Mouse (Mus musculus): Measurements from ENCODE around the gene Dnaja2. TPM values are rescaled to one million over a fixed set of nuclear protein-coding genes. Genes with fewer than 3 reads are reported as not detected.

Dnaja2 gene
- polyA plus RNA-seq (2012; rRNA removed) = 102 and 108 TPM in 2 replicates

DNA sequence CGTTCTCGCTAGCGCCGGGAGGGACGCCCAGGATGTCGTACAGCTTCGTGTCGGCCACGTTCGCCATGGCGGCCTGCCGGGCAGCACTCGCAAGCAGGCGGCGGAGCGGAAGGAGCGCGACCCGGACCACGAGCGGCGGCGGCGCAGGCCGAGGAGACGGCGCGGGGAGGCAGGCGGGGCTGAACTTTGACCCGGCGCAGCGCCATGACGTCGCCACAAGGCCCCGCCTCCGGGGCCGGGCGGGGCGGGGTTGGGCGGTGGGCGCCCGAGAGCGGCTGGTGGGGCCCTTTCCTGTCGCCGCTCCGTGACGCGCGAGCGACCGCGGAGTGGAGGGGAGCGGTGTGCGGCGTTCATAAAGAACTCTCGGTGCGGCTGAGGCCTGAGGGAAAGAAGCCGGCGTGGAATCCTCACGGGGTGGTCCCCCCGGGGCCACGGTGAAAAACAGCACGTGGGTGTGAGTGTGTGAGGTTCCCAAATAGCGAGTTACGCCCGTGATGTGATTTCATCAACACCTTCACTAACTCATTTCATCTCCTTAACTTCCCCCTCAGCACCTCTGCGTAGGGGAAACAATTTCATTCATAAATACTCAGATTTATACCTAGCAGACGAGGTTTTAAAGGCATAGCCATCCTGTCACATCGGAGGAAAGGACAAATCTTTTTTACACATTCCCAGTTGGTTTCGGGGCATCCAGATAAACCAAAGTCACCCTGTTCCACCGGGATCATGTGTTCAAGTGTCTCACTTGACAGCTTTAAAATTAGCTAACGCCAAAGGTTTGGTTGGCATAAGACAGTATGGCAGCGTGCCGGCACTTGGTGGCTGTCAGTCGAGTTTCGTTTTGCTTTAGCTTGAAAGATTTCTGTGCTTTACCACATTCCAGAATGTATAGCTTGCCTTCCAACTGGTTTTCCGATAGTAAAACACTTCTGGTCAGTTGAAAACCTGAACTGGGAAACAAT, at the start of gene Dnaja2:
Dnaja2 (minus strand) TSS at position 164 of the 965 bp plus-strand sequence.
- Histone ChIP-seq H3K4me1 (ENCODE audit: control insufficient read depth, insufficient read depth, low read length) (no peaks in the 10 kb centered on the region), H3K27me3 (ENCODE audit: control insufficient read depth, insufficient read depth, low read length) (no peaks in the 10 kb centered on the region)

GRCm38 (mm10) chr8:85604201-85604600, 49.1 kb upstream of the Dnaja2 start:
- no peaks in the 10 kb centered on the region for H3K4me1 ChIP-seq (ENCODE audit: control insufficient read depth, insufficient read depth, low read length)

More for the DNA sequence above, at the start of gene Dnaja2:
- DNase-seq = peak; percentile 87 to 92
- Histone ChIP-seq H3K27ac (ENCODE audit: insufficient read depth, low read length) (peak within 1 kb of the TSS; percentile 89), H3K4me3 (replicated peaks; ENCODE audit: insufficient read depth, low read depth, low read length) (peak within 1 kb of the TSS; percentile 88)
- TF ChIP-seq POLR2A (IDR thresholded peaks at IDR 0.05; ENCODE audit: borderline replicate concordance, insufficient read depth, low read length) (peak; percentile 88), CTCF (IDR thresholded peaks at IDR 0.05; ENCODE audit: borderline replicate concordance, insufficient read depth, low read depth, low read length) (no peak)
- under 1% methylated on average over 77 of the region's 77 CpGs for WGBS

GRCm38 (mm10) chr8:85603203-85603895, 48.2 kb upstream of the Dnaja2 start:
- H3K27me3 ChIP-seq (ENCODE audit: control insufficient read depth, insufficient read depth, low read length) = no peaks in the 10 kb centered on the region
- TF ChIP-seq CTCF (IDR thresholded peaks at IDR 0.05; ENCODE audit: borderline replicate concordance, insufficient read depth, low read depth, low read length) = peak; percentile 72
- TF ChIP-seq POLR2A (IDR thresholded peaks at IDR 0.05; ENCODE audit: borderline replicate concordance, insufficient read depth, low read length) = no peak
- 40% methylated on average over 8 of the region's 8 CpGs for WGBS
- H3K27ac ChIP-seq (ENCODE audit: insufficient read depth, low read length) = no peak overlapping the region
- H3K4me1 ChIP-seq (ENCODE audit: control insufficient read depth, insufficient read depth, low read length) = no peaks in the 10 kb centered on the region
- H3K4me3 ChIP-seq (replicated peaks; ENCODE audit: insufficient read depth, low read depth, low read length) = no peak overlapping the region
- DNase-seq = peak; percentile 52 to 72

More at GRCm38 (mm10) chr8:85604201-85604600, 49.1 kb upstream of the Dnaja2 start:
- TF ChIP-seq CTCF (IDR thresholded peaks at IDR 0.05; ENCODE audit: borderline replicate concordance, insufficient read depth, low read depth, low read length) (no peak), POLR2A (IDR thresholded peaks at IDR 0.05; ENCODE audit: borderline replicate concordance, insufficient read depth, low read length) (no peak)
- Histone ChIP-seq H3K27ac (ENCODE audit: insufficient read depth, low read length) (no peak overlapping the region), H3K27me3 (ENCODE audit: control insufficient read depth, insufficient read depth, low read length) (no peaks in the 10 kb centered on the region), H3K4me3 (replicated peaks; ENCODE audit: insufficient read depth, low read depth, low read length) (no peak overlapping the region)
- no peak for DNase-seq
- 91% methylated on average over 4 of the region's 4 CpGs for WGBS

GRCm38 (mm10) chr8:85602737-85603136, 47.6 kb upstream of the Dnaja2 start:
- 91% methylated on average over 4 of the region's 4 CpGs for WGBS
- TF ChIP-seq POLR2A (IDR thresholded peaks at IDR 0.05; ENCODE audit: borderline replicate concordance, insufficient read depth, low read length) = no peak

GRCm38 (mm10) chr8:85601741-85602140, 46.6 kb upstream of the Dnaja2 start:
- DNase-seq = no peak
- WGBS = 81% methylated on average over 8 of the region's 8 CpGs

More at GRCm38 (mm10) chr8:85602737-85603136, 47.6 kb upstream of the Dnaja2 start:
- DNase-seq = no peak
- Histone ChIP-seq H3K27ac (ENCODE audit: insufficient read depth, low read length) (no peak overlapping the region), H3K4me3 (replicated peaks; ENCODE audit: insufficient read depth, low read depth, low read length) (no peak overlapping the region), H3K27me3 (ENCODE audit: control insufficient read depth, insufficient read depth, low read length) (no peaks in the 10 kb centered on the region), H3K4me1 (ENCODE audit: control insufficient read depth, insufficient read depth, low read length) (no peaks in the 10 kb centered on the region; the same call in none of the 2 replicates)

GRCm38 (mm10) chr8:85597413-85598191, 42.5 kb upstream of the Dnaja2 start:
- DNase-seq = peak in 1 of 2 experiments; percentile 29
- 39% methylated on average over 8 of the region's 8 CpGs for WGBS
- Histone ChIP-seq H3K27me3 (ENCODE audit: control insufficient read depth, insufficient read depth, low read length) (no peaks in the 10 kb centered on the region), H3K4me1 (ENCODE audit: control insufficient read depth, insufficient read depth, low read length) (peaks cover 6% of the 10 kb centered on the region), H3K4me3 (replicated peaks; ENCODE audit: insufficient read depth, low read depth, low read length) (no peak overlapping the region), H3K27ac (ENCODE audit: insufficient read depth, low read length) (no peak overlapping the region)
- no peak for TF ChIP-seq CTCF (IDR thresholded peaks at IDR 0.05; ENCODE audit: borderline replicate concordance, insufficient read depth, low read depth, low read length)
- no peak for TF ChIP-seq POLR2A (IDR thresholded peaks at IDR 0.05; ENCODE audit: borderline replicate concordance, insufficient read depth, low read length)

More at GRCm38 (mm10) chr8:85601741-85602140, 46.6 kb upstream of the Dnaja2 start:
- H3K27me3 ChIP-seq (ENCODE audit: control insufficient read depth, insufficient read depth, low read length) = no peaks in the 10 kb centered on the region
- TF ChIP-seq CTCF (IDR thresholded peaks at IDR 0.05; ENCODE audit: borderline replicate concordance, insufficient read depth, low read depth, low read length) (no peak), POLR2A (IDR thresholded peaks at IDR 0.05; ENCODE audit: borderline replicate concordance, insufficient read depth, low read length) (no peak)
- no peak overlapping the region for H3K27ac ChIP-seq (ENCODE audit: insufficient read depth, low read length)
- H3K4me3 ChIP-seq (replicated peaks; ENCODE audit: insufficient read depth, low read depth, low read length) = no peak overlapping the region
- H3K4me1 ChIP-seq (ENCODE audit: control insufficient read depth, insufficient read depth, low read length) = peaks cover 6% of the 10 kb centered on the region

GRCm38 (mm10) chr8:85595391-85595790, 40.2 kb upstream of the Dnaja2 start:
- H3K4me1 ChIP-seq (ENCODE audit: control insufficient read depth, insufficient read depth, low read length) = peaks cover 6% of the 10 kb centered on the region
- 14% methylated on average over 6 of the region's 6 CpGs for WGBS
- no peak overlapping the region for H3K4me3 ChIP-seq (replicated peaks; ENCODE audit: insufficient read depth, low read depth, low read length)
- no peak for DNase-seq
- H3K27ac ChIP-seq (ENCODE audit: insufficient read depth, low read length) = no peak overlapping the region
- H3K27me3 ChIP-seq (ENCODE audit: control insufficient read depth, insufficient read depth, low read length) = no peaks in the 10 kb centered on the region
- TF ChIP-seq CTCF (IDR thresholded peaks at IDR 0.05; ENCODE audit: borderline replicate concordance, insufficient read depth, low read depth, low read length) (no peak), POLR2A (IDR thresholded peaks at IDR 0.05; ENCODE audit: borderline replicate concordance, insufficient read depth, low read length) (no peak)
